Mouse (Mus musculus) embryo, embryonic 10.5 days (tissue): ENCODE measurements around the gene Psip1.
"Not testable (repeated sequence)": the region's sequence is repeated elsewhere in the genome, so short reads cannot be mapped to it uniquely, and the experiment has no call there.

Experiments
- DNase-seq: peaks from one replicate; pipeline ENCODE4 v3.0.0-alpha.2; 2015; ENCODE audit warnings: low spot score

Psip1 gene

DNA sequence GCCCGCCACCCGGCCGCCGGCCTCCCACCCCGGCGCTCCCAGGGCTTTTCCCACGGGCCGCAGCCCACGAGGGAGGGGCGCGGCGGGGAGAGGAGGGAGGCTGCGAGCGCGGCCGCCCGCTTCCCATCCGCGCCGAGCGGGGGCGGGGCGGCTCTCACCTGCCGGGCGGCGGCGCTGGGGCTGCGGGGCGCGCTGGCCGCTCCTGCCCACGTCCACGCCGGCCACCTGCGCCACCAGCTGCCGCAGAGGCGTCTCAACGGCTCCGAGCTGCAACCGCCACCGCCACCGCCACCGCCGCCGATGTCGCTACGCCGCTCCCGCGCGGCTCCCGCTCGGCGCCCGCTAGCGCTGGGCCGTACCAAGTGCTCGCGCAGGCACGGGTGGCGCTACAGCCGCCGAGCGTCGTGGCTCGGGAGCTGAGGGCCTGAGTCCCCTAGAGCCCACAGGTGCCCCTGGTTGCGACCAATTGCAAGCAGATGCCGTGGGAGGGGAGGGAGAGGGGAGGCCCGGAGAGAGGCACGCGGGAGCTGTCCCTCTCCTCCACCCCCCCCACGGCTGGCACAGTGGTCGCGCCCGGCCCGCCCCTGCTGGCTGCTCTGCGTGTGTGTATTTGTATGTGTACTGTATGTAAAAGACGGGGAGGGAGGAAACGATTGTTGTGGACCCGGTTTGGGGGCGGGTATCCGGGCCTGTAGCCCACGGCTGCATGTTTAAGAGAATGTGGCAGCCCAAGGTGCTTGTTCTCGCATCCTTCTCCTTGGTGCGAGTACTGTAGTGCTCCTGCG is at the start of gene Psip1:
TSS of gene Psip1 (minus strand) at position 343 of the 785 bp plus-strand sequence.
- DNase-seq, result peak; percentile 89

DNA sequence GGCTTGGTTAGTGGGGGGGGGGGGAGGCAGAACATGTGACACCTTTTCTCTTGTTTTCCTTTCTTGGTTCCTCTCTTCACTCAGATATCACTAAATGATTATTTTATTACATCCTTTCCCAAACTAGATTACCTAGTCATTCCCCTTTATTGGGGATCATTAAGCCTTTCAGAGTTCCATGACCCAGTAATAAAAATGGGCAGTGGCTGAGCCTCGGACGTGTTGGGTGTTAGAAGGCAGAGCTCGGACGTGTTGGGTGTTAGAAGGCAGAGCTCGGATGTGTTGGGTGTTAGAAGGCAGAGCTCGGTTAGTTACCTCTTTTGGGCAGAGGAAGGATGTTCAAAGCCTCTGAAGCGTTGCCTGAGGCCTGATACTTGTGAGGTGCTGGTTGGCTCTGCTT is 47.8 kb upstream of the Psip1 start:
- DNase-seq, result no peak

DNA sequence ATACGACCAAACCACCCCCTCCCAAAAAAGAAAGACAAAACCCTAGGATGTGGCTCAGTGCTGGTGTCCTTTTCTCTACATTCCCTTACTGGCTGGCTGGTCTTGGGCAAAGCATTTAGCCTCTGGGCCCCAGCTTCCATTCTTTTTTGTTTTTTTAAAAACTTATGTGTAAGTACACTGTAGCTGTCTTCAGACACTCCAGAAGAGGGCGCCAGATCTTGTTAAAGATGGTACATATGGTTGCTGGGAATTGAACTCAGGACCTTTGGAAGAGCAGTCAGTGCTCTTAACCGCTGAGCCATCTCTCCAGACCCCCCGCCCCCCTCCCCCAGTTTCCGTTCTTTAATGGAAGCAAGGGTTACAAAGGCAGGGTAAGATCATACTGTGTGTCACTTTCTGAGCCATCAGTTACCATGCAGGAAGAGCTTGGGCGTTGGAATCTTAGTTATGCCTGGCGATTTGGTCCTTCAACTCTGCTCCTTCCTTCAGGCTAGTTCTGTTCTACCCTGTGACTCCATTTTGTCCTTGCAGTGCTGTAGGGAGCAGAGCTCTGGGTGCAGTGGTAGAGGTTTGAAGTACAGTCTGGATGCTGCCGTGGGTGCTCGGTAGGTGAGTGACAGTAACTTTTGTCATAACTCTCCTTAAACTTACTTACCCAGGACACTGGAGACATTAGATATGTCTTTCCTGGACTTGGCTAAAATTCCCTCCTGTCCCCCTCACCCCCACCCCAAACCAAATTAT is 47.1 kb upstream of the Psip1 start:
- no peak for DNase-seq

DNA sequence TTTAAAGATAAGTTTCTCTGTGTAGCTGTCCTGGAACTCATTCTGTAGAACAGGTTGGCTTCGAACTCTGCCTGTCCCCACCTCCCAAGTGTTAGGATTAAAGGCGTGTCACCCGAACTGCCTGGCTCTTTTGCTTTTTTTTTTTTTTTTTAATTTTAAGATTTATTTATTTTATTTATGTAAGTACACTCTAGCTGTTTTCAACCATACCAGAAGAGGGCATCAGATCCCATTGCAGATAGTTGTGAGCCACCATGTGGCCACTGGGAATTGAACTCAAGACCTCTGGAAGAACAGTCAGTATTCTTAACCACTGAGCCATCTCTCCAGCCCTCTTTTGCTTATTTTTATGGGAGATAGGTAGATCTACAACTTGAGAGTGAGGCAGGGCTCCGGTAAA is 43.8 kb upstream of the Psip1 start:
- not testable (repeated sequence) for DNase-seq

DNA sequence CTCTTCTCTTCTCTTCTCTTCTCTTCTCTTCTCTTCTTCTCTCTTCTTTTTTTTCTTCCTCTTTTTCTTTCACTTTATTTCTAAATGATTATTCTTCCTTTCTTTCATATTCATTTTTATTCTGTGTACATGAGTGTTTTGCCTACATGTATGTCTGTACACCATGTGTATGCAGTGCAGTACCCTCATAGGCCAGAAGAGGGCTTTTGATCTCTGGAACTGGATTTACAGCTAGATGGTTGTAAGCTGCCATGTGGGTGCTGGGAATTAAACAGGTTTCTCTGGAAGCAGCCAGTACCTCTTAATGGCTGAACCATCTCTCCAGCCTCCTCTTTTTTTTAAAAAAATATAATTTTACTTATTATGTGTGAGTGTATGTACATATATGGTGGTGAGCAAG is 41.7 kb upstream of the Psip1 start:
- DNase-seq, result peak; percentile 62

DNA sequence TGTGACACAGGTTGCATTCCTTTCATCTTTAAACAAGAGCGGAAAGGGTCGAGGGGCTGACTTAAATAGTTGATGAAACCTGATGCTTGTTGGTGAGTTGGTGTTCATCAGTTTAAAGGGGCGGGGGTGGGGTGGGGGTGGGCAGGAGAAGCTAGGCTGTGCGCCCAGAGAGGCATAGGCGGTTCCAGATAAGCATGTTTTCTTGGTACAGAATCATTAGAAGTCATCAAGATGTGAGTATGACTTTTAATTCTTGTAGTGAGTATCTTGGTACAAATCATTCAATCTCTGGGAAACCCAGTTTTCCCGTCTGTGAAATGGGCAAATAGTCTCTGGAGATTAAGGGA is 40.7 kb upstream of the Psip1 start:
- DNase-seq, result no peak

DNA sequence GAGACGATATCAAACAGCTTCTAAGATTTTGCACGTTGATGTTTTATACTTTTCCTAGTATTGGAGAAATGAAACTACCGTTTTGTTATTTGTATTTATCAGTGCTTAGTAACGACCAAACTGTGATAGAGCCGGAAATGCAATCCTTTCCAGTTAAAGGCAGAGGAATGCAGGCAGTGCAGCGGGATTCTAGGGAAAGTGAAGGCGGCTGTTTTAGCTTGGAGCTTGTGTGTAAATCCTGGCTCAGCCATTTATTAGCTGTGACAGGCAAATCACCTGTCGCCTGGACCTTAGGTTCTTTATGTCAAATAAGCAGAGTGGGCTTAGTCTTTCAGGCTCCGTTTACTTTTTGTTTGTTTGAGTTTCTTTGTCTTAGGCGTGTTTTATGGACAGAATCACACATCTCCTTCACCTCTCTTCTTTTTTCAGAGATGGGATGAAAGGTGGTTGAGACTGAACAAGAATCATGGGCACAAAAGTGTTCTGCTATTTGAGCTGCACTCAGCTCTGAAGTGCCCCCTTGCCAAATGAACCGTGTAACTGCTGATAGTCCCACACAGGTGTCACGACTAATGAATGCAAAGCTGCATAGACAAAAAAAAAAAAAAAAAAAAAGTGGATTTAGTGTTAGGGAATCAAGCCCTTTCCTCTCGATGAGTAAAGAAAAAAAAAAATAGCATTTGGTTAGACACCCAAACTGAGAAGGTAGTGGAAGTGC is 40.2 kb upstream of the Psip1 start:
- DNase-seq, result peak; percentile 62

DNA sequence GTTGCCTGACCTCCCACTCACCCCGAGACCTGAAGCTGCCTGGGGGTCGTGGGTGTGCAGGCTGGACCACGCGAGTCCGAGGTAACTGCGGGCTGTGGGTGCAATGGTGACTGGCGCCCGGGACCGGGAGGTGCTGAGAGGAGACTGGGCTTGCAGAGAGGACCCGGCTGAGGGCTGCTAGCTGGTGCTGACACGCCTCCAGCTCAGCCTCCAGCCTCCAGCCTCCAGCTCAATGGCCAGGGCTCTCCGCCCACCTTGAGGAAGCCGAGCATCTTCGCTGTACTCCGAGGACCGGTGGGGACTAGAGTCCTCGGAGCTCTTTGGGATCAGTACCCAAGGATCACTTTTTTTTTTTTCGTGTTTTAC is 39.4 kb upstream of the Psip1 start:
- DNase-seq, result peak; percentile 70

DNA sequence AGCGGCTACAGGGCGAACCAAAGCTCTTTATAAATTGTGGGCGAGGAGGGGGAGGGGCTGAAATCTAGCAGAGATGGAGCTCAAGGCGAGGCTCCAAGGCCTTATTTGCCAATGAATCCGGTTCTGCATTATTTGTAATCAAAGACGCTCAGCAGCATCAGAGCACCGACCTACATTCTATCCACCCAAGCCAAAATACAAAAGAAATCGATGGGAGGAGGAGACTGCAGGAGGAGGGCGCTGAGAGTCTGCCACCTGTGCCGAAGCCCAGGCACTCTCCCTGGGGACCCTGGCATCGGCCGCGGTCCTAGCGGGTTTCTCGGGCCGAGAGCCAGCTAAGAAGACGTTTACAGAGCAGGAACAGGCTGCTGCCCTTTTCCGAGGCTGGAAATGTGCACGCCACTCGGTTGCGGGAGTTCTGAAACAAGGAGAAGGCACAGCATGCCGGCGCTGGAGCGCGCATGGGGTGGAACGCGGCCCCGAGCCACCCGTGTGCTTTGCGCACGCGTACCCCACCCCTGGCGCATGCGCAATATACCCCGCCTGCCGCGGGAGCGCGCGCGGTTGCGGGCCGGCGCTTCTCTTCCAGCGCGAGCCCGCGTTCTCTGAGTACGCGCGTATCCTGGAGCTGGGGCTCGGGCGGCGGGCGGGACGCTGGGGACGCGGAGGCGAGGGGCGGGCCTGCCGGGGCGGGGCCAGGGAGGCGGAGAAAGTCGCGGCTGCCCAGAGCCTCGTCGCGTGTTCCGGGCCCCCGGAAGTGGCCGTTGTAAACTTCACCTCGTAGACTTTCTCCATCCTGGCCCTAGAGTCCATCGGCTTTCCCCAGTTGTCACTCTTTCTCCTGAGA is 38.8 kb upstream of the Psip1 start, which contains the start of gene Ccdc171:
TSS of gene Ccdc171 (plus strand) at position 703 of the 847 bp plus-strand sequence.
- DNase-seq, result peak; percentile 97

DNA sequence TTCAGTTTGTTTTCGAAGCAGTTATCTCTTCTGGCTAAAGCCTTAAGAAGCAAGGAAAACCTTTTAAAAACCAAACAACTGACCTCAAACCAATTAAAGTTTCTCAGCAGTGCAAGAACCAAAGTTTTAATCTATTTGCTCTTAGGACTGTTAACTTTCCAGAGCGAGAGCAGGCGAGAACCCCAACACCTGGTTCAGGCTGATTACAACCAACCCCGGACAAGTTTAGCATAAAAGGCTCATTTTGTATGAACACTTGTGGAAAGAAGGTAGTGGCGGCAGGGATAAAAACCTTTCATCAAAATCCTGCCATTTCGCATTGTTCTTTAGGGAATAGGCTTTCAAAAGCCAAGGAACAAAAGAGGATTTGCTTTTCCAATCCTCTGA is 38.2 kb upstream of the Psip1 start:
- no peak for DNase-seq

DNA sequence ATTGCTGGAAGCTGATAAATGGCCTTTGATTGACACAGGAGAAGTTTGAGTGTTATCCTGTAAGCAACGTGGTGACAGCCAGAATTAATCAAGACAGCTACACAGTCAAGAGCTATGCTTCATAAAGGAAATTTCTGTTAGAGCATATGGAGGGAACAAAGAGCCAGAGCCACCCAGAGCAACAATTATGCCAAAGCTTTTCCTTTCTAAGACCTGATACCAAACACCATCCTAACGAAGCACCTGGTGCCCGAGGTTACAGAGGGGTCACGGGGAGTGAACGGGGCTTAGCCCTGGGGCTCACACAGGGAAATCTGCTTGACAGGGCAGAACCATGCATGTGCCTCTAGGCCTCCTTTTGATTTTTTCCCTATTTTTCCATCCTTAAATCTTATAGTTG is 35.8 kb upstream of the Psip1 start:
- no peak for DNase-seq

DNA sequence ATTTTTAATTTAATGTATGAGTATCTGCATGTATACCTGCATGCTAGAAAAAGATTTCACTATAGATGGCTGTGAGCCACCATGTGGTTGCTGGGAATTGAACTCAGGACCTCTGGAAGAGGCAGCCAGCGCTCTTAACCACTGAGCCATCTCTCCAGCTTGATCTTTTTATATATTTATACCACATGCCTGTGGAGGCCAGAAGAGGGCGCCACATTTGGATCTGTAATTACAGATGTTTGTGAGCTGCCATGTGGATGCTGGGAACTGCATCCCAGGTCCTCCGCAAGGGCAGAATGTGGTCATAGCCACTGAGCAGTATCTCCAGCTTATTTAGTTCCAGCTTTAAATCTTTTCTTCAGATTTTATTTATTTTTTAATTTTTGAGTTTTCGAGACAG is 34.0 kb upstream of the Psip1 start:
- DNase-seq, result no peak

DNA sequence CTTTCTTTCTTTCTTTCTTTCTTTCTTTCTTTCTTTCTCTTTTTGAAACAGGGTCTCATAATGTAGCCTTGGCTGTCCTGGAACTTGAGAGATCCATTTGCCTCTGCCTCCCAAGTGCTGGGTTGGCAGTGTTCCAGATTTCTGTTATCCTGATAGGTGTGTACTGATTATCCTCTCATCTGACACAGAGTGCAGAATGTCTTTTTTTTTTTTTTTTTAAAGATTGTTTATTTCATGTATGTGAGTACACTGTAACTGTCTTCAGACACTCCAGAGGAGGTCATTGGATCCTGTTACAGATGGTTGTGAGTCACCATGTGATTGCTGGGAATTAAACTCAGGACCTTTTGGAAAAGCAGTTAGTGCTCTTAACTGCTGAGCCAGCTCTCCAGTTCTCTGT is 33.5 kb upstream of the Psip1 start:
- DNase-seq, result no peak

DNA sequence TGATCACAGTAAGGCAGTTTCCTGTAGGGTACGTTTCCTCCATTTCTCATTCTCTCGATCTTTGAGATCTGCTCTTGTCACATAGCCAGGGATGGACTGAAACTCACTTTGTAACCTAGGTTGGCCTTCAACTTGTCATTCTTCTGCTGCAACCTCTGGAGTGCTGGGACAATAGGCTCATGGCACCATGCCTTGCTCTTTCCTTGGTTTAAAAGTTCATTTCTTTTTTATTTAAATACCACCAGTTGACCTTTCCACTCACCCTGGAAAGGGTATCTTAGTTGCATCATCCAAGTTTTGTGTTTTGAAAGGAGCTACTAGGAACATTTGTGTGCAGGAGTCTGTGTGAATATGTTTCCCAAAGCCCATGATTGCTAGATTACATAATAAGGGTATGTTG is 32.9 kb upstream of the Psip1 start:
- DNase-seq, result no peak

DNA sequence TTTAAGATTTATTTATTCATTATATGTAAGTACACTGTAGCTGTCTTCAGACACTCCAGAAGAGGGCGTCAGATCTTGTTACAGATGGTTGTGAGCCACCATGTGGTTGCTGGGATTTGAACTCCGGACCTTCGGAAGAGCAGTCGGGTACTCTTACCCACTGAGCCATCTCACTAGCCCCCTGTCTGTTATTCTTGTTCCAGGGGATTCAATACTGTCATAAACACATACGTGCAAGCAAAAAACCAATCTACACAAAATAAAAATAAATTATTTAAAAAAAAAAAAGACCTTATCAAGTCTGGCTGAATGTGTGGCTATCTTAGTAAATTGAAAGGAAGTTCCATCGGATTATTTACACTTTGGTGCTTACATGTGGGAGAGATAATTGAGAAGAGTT is 29.9 kb upstream of the Psip1 start:
- DNase-seq, result not testable (repeated sequence)

DNA sequence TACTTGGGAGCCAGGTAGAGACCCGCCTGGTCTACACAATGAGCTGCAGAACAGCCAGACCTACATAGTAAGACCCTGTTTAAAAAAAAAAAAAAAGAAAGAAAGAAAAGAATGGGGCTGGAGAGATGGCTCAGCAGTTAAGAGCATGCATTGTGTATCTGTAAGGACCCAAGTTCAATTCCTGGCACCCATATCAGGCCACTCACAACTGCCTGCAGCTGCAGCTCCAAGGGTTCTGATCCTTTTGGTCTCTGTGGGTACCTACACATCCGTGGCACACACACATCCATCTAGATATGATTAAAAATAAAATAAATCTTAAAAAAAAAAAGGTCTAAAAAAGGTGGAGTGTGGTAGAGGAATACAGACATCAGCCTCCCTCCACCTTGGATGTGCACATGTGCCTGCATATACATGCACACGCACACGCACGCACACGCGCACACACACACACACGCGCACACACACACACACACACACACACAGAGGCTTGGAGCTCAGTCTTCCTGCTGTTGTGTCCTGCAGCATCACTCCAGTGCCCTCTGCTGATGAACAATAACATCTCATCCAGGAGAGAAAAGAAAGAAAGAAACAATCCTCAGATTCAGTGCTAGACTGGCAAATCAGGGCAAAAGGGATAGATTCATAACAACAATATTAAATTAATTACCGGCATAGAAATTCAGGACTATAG is 28.9 kb upstream of the Psip1 start:
- peak; percentile 42 for DNase-seq

DNA sequence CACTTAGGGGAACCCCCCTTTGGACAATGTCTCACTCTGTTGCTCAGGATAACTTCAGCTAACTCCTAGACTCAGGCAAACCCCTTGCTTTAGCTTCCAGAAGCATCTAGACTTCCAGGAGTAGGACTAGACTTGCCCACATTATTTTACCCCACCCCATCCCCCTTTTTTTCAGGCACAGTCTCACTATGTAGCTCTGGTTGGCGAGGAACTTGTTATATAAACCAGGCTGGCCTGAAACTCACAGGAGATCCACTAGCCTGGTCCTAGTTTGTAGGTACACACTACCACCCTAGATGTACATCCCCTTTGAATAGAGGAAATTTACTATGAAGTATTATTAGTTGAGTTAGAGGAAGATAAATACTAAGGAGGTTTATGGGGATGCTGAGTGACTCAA is 27.9 kb upstream of the Psip1 start:
- no peak for DNase-seq

DNA sequence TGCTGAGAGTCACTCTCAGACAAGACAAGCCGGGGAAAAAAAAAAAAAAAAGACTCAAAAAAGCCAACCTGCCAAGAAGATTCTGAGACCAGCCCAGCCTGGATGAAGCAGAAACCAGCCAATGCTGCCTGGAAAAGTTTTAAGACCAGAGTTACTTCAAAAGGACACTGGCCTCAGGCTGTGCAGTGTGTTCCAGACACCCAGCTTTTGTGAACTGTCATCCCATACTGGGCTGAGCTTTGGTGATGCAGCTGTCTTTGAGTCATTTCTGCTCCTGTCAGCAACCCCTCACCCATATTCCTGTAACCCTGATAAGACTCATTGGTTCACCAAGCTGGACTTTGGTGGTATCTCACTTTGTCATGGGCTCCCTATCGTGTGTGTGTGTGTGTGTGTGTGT is 26.4 kb upstream of the Psip1 start:
- DNase-seq, result no peak

DNA sequence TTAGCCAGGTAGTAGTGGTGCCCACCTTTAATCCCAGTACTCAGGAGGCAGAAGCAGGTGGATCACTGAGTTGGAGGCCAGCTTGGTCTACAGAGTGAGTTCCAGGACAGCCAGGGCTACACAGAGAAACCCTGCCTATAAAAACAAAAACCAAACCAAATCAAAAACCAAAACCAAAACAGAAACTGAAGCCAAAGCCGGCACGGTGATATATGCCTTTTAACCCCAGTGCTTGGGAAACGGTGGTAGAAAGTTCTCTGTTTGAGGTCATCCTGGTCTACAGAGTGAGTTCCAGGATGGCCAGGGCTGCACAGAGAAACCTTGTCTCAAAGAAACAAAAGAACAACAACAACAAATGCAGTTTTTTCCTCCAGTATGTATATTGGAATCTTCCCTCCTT is 26.0 kb upstream of the Psip1 start:
- no peak for DNase-seq

DNA sequence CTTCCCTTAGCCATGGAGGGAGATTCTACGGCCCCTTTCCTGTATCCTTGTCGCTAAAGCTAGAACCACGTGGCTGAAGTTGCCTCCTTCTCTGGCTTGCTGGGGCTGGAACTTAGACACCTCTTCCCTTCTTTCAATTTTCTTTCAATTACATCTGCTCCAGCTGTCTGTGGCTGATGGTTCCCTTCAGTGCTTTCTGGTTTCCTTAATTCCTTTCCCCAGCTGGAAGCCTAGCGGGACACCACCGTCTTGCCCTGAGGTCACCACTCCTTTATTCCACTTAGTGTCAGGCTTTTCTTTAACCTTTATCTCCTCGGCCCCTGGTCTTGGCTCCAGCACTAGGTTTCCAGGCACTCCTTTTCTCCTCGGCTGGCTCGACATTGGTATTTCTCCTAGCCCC is 24.8 kb upstream of the Psip1 start:
- DNase-seq, result no peak

DNA sequence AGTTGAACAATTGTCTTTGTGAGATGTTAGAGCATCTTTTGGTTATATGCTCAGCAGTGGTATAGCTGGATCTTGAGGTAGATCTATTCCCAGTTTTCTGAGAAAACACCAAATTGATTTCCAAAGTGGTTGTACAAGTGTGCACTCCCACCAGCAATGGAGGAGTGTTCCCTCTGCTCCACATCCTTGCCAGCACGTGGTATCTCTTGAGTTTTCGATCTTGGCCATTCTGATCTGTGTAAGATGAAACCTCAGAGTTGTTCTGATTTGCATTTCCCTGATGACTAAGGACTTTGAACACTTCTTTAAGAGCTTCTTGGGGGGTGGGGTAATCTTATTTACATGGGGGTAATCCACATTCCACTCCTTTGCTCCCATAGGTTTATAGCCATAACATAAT is 23.3 kb upstream of the Psip1 start:
- DNase-seq, result no peak

DNA sequence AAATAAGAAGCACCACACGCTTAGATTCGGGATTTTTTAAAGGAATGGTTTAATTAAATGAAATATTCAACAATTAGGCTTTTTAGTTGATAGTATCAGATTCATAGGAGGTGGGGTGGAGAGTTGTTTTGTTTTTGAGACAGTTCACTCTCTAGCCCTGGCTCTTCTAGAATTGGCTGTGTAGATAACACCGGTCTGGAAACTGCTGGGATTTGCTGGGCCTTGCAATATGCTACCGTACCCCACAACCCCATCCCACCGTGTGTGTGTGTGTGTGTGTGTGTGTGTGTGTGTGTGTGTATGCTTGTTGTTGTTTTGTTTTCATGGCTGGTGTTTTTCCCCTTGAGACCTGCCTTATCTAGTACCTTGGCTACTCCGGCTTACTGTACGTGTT is 14.8 kb upstream of the Psip1 start:
- DNase-seq, result no peak
